Mouse (Mus musculus) erythroblast, embryonic 14.5 days (primary cell): ENCODE results near the gene Fgfbp1.

Experiments
- GATA1 ChIP-seq: IDR thresholded peaks from 2 replicates; pipeline ENCODE4 v1.6.1; 2012; ENCODE audit warnings: low read length, inconsistent platforms, mixed read lengths
- TAL1 ChIP-seq: IDR thresholded peaks from 3 replicates; pipeline ENCODE4 v1.6.1; 2012; ENCODE audit warnings: low read length, inconsistent platforms, mixed read lengths

DNA sequence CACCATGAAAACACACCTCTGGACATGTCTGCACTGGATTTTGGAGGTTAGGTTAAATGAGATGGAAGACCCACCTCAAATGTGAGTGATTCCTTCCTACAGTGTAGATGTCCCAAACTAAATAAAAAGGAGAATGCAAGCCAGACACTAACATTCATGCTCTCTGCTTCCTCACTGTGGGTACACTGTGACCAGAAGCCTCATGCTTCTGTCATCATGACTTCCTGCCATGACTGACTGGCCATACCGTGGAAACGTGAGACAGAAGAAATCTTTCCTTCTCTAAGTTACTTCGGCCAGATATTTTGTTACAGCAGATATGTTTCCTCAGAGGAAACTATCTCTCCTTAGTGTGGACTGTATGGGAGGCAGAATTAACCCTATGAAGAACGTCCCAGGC lies 14.6 kb upstream of the Fgfbp1 start:
- TF ChIP-seq GATA1 (no peak), TAL1 (no peak)
